Mouse (Mus musculus) intestine, embryonic 14.5 days (tissue): ENCODE results near the gene Gcc1. TPM values are rescaled to one million over a fixed set of nuclear protein-coding genes. Genes with fewer than 3 reads are reported as not detected.

Experiments
- ATAC-seq: fragments of 200-750 bp; cut with Nextera tagmentation; replicated peaks from 2 replicates; pipeline ENCODE4 v1.8.0; 2017; ENCODE audit warnings: low read depth, moderate number of reproducible peaks, moderate TSS enrichment, moderate library complexity; ENCODE audit not compliant: low FRiP score, low TSS enrichment
- DNase-seq: peaks from one replicate; pipeline ENCODE4 v3.0.0-alpha.2; 2018; ENCODE audit warnings: low spot score
- H3K27ac ChIP-seq: fragments of 300-500 bp; sonication (generic); 2 replicates; pipeline ENCODE4 v1.5.1; 2014; ENCODE audit warnings: low read depth, mild to moderate bottlenecking, control low read depth
- H3K27me3 ChIP-seq: fragments of 300-500 bp; sonication (generic); replicated peaks from 2 replicates; pipeline ENCODE4 v1.6.1; 2014; ENCODE audit warnings: low read length, control low read depth; ENCODE audit not compliant: control insufficient read depth, insufficient read depth
- H3K36me3 ChIP-seq: fragments of 300-500 bp; sonication (generic); 2 replicates; pipeline ENCODE4 v1.6.1; 2014; ENCODE audit warnings: low read length, control low read depth; ENCODE audit not compliant: control insufficient read depth, insufficient read depth
- H3K4me1 ChIP-seq: fragments of 300-500 bp; sonication (generic); replicated peaks from 2 replicates; pipeline ENCODE4 v1.6.1; 2014; ENCODE audit warnings: low read length, control low read depth, mixed read lengths; ENCODE audit not compliant: control insufficient read depth, insufficient read depth
- H3K4me2 ChIP-seq: fragments of 300-500 bp; sonication (generic); 2 replicates; pipeline ENCODE4 v1.6.1; 2014; ENCODE audit warnings: low read length
- H3K4me3 ChIP-seq: fragments of 300-500 bp; sonication (generic); 2 replicates; pipeline ENCODE4 v1.5.1; 2014; ENCODE audit warnings: low read depth, low read length, control low read depth, mixed read lengths
- H3K9ac ChIP-seq: fragments of 300-500 bp; sonication (generic); 2 replicates; pipeline ENCODE4 v1.6.1; 2014; ENCODE audit warnings: mild to moderate bottlenecking, low read length
- H3K9me3 ChIP-seq: fragments of 300-500 bp; sonication (generic); 2 replicates; pipeline ENCODE4 v1.6.1; 2016; ENCODE audit warnings: low read length, control low read depth; ENCODE audit not compliant: control insufficient read depth
- WGBS: fragments of 180-500 bp; shearing (Covaris S2); extraction: QIAGEN DNeasy Blood & Tissue Kit; methylation state at CpG from one replicate; pipeline ENCODE4 v1.1.7; 2014; 5-methylcytosine and 5-hydroxymethylcytosine counted together
- polyA plus RNA-seq: library from polyadenylated mRNA; unstranded; fragments of >200 nt; fragmentation: Nextera tagmentation; extraction: Ambion mirVana; gene quantifications from 2 replicates; pipeline ENCODE4 v1.2.1, GENCODE M21; 2014

Gcc1 gene
- 7.2 and 8.8 TPM in 2 replicates for polyA plus RNA-seq

DNA sequence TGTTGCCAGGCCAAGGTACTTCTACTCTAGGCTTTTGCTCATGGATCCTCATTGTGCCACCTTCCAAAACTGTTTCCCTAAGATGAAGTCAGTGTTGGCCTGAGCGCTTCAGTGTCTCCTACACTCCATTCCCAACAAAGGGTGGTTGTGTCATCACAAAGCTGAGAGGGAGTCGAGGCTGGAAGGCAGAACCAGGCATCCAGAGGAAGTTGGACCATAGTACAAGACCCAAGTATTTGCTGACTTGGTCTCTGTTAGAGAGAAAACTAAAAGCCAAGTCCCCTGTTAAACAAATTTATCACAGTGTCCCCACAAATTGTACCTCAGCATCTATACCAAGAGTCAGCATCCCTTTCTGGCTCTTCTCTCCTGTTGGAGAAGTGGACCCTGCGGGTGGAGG is at the start of gene Gcc1:
TSS of gene Gcc1 (minus strand) at position 101 of the 400 bp plus-strand sequence.
- Histone ChIP-seq H3K9ac (no peak within 1 kb of the TSS), H3K4me3 (no peak within 1 kb of the TSS), H3K27ac (no peak within 1 kb of the TSS), H3K4me1 (peaks cover 10% of the 10 kb centered on the region; the same call in 1 of the 2 replicates), H3K9me3 (no peaks in the 10 kb centered on the region), H3K27me3 (no peaks in the 10 kb centered on the region), H3K4me2 (no peak within 1 kb of the TSS), H3K36me3 (peaks cover 18% of the 10 kb centered on the region)
- ATAC-seq (no peak), DNase-seq (no peak)
- 85% methylated on average over 3 of the region's 3 CpGs for WGBS

DNA sequence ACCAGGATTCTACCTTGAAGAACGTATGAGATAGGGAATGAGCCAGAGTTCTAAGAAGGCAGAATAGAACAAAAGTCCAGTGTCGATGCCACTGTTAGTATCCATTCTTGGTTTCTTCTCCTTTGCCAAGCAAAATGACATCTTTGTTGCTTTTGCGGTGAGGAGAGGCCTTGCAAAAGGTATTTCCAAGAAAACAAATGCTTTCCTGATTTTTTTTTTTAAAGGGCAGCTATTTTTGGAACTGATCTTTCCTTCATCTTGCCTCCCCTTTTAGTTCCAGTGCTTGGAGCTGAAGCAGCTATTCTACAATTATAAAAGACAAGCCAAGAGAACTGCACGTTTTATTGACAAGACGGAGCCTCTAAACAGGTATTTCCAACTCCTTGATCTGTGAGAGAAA is 46.6 kb upstream of the Gcc1 start, which contains the start of gene Snd1:
TSS of gene Snd1 (plus strand) at position 301 of the 400 bp plus-strand sequence.
- H3K27me3 ChIP-seq = no peaks in the 10 kb centered on the region
- WGBS = 86% methylated on average over 5 of the region's 5 CpGs

DNA sequence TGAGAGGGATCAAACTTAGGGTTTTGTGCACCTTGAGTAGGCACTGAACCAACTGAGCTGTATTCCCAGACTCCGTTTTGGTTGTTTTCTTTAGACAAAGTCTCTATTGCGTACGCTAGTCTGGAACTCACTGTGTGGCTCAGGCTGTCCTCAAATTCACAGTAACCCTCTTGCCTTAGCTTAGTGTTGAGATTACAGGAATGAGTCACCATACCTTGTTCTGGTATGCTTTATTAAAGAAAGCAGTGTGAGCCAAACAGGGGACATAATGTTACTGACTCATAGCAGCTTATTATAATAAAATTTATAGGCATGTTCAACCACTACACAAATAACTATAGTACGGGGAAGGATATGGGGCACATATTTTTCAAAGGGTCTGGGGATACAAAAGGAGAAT is 46.0 kb upstream of the Gcc1 start:
- H3K4me3 ChIP-seq = no peak overlapping the region
- ATAC-seq = no peak
- H3K36me3 ChIP-seq = no peaks in the 10 kb centered on the region
- no peak overlapping the region for H3K4me2 ChIP-seq
- H3K9ac ChIP-seq = no peak overlapping the region
- DNase-seq = no peak
- 90% methylated on average over 4 of the region's 4 CpGs for WGBS
- H3K4me1 ChIP-seq = no peaks in the 10 kb centered on the region; the same call in 1 of the 2 replicates
- H3K27ac ChIP-seq = no peak overlapping the region
- H3K9me3 ChIP-seq = no peaks in the 10 kb centered on the region
- no peaks in the 10 kb centered on the region for H3K27me3 ChIP-seq

More for the DNA sequence above, 46.6 kb upstream of the Gcc1 start, which contains the start of gene Snd1:
- ATAC-seq = no peak
- H3K9ac ChIP-seq = no peak within 1 kb of the TSS
- no peaks in the 10 kb centered on the region for H3K36me3 ChIP-seq
- no peak within 1 kb of the TSS for H3K4me3 ChIP-seq
- no peak within 1 kb of the TSS for H3K4me2 ChIP-seq
- H3K9me3 ChIP-seq = no peaks in the 10 kb centered on the region
- DNase-seq = no peak
- no peaks in the 10 kb centered on the region; the same call in 1 of the 2 replicates for H3K4me1 ChIP-seq
- no peak within 1 kb of the TSS for H3K27ac ChIP-seq

DNA sequence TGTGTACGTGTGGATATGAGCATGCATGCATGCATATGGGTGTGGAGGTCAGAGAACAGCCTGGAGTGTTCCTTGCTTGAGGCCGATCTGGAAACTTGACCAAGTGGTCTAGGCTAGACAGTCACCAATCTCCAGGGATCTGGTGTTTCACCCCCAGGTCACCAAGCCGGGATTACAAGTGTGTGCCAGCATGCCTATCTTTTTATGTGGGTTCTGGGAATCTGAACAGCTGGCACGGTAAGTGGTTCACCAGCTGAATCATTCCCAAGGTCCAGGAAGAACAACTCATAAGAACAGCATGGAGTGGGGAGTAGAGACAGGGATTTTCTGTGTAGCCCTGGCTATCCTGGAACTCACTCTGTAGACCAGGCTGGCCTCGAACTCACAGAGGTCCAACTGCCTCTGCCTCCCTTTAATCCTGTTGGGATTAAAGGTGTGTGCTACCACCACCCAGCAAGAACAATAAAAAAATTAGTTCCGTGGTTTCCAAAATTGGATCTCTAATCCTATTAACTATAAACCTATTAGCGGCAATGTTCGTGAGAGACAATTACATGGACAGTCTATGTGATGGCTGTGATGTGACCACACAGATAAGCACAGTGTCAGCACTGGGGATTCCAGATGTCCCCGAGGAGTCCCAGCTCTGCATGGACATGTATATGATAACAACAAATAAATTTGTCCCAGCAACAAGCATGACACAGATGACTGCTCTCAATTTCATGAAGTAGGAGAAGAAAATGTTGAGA is 43.3 kb upstream of the Gcc1 start:
- Histone ChIP-seq H3K27me3 (no peaks in the 10 kb centered on the region), H3K27ac (no peak overlapping the region), H3K9me3 (no peaks in the 10 kb centered on the region), H3K9ac (no peak overlapping the region), H3K4me1 (no peaks in the 10 kb centered on the region), H3K4me2 (no peak overlapping the region), H3K36me3 (no peaks in the 10 kb centered on the region), H3K4me3 (no peak overlapping the region)
- ATAC-seq (no peak), DNase-seq (no peak)
- WGBS = 85% methylated on average over 9 of the region's 9 CpGs

DNA sequence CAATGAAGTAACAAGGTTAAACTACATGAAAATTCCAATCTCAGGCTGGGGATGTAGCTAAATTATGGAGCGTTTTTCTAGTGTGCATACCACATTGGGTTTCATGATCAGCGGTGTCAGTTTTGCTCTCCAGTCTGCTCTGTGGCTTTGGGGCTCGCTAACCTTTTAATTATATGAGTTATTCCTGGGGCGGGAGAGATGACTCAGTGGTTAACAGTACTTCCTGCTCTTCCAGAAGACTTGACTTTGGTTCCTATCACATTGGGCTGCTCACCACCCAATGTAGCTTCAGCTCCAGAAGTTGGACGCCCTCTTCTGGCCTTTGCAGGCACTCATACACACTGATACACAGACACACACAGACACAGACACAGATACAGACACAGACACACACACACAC is 42.4 kb upstream of the Gcc1 start:
- Histone ChIP-seq H3K4me3 (no peak overlapping the region), H3K27me3 (no peaks in the 10 kb centered on the region), H3K4me2 (no peak overlapping the region), H3K36me3 (no peaks in the 10 kb centered on the region), H3K27ac (no peak overlapping the region), H3K9me3 (no peaks in the 10 kb centered on the region), H3K9ac (no peak overlapping the region), H3K4me1 (no peaks in the 10 kb centered on the region)
- ATAC-seq = no peak
- WGBS = 82% methylated on average over 5 of the region's 5 CpGs
- DNase-seq = no peak

DNA sequence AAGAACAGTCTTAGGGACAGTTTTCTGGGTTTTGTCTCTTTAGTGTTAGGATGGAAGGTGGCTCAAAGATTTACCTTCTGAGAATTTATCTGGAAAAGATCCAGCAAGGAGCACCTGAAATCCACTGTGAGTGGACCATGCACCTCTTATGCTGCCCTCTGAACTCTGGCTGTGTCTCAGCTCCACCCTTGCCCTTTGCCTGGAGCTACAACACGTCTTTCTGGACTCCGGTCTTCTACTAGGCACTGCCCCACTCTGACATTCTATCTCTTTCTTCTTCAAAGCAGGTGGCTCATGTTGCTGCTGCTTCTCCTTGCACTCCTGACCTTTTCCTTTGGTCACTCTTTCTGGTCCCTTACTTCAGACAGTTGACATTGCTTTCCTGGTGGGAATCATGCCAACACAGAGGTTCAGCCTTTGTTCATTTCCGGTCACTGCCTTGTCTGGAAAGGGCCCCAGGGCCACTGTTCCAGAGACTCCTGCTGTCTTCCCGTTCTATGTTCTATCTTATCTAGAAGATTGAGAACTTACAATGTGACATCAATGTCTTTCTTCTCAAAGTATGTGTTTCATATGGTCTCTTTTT is 41.9 kb upstream of the Gcc1 start:
- no peak for ATAC-seq

DNA sequence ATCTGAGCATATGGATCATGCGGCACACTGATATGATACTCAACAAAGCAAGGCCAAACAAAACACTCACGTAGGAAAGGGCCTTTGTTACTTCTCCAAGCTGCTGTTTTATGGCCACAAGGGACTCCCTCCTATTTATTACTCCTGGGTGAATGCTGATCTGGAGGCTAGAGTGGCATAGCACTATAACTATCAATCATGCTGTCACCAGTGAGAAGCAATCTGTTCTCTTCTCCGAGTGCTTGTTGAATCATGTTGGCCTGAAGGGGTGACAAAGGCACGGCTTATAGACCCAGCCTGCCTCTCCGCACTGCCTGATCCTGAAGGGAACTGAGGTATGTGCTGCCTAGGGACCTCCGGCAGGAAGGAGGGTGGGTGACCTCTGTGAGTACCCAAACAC is 36.4 kb upstream of the Gcc1 start:
- no peak overlapping the region for H3K4me2 ChIP-seq
- DNase-seq (no peak), ATAC-seq (peak; percentile 68)
- H3K27ac ChIP-seq = no peak overlapping the region
- no peak overlapping the region for H3K4me3 ChIP-seq
- no peaks in the 10 kb centered on the region for H3K9me3 ChIP-seq
- no peaks in the 10 kb centered on the region for H3K4me1 ChIP-seq
- H3K36me3 ChIP-seq = no peaks in the 10 kb centered on the region
- H3K9ac ChIP-seq = no peak overlapping the region
- WGBS = 14% methylated on average over 6 of the region's 6 CpGs
- H3K27me3 ChIP-seq = no peaks in the 10 kb centered on the region

More for the DNA sequence above, 41.9 kb upstream of the Gcc1 start:
- H3K4me3 ChIP-seq = no peak overlapping the region
- DNase-seq = no peak
- H3K36me3 ChIP-seq = no peaks in the 10 kb centered on the region
- no peak overlapping the region for H3K4me2 ChIP-seq
- 71% methylated on average over 4 of the region's 4 CpGs for WGBS
- H3K4me1 ChIP-seq = no peaks in the 10 kb centered on the region
- no peaks in the 10 kb centered on the region for H3K9me3 ChIP-seq
- no peak overlapping the region for H3K9ac ChIP-seq
- no peaks in the 10 kb centered on the region for H3K27me3 ChIP-seq
- H3K27ac ChIP-seq = no peak overlapping the region

DNA sequence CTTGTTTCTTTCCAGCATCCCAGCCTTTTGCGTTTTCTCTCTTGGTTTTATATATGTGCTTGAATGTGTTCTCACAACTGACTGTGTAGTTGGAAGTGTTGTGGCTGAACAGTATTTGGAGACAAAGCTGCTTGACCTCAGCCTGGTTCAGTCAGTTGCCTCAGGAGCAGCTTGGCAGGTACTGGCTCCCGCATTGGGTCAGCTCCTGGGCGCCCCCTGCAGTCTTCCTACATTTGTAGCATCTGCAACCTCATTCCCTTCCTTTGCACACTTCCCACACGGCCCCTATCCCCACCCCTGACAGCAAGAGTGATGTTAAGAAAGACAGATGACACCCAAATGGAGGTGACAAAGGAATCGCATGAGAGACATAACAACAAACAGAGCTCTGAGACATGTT is 32.3 kb upstream of the Gcc1 start:
- DNase-seq (no peak), ATAC-seq (no peak)
- WGBS = 6% methylated on average over 5 of the region's 5 CpGs

More for the DNA sequence above, 32.3 kb upstream of the Gcc1 start:
- H3K36me3 ChIP-seq = no peaks in the 10 kb centered on the region
- H3K4me2 ChIP-seq = no peak overlapping the region
- H3K9ac ChIP-seq = no peak overlapping the region
- H3K9me3 ChIP-seq = no peaks in the 10 kb centered on the region
- no peaks in the 10 kb centered on the region for H3K4me1 ChIP-seq
- H3K27me3 ChIP-seq = no peaks in the 10 kb centered on the region
- no peak overlapping the region for H3K27ac ChIP-seq
- H3K4me3 ChIP-seq = no peak overlapping the region
